Mouse (Mus musculus): ENCODE data around the gene Defb30. TPM values are rescaled to one million over a fixed set of nuclear protein-coding genes. Genes with fewer than 3 reads are reported as not detected.

Gene Defb30
- polyA plus RNA-seq, 1 experiment = not detected

GRCm38 (mm10) chr14:62984410-62984809 lies 65.3 kb downstream of the Defb30 start, which contains the start of gene Defb48:
Gene Defb48 (minus strand): TSS chr14:62984510.
- Histone ChIP-seq H3K4me3 (replicated peaks) (no peak within 1 kb of the TSS), H3K4me1 (ENCODE audit: control insufficient read depth) (no peaks in the 10 kb centered on the region), H3K27me3 (ENCODE audit: control insufficient read depth) (no peaks in the 10 kb centered on the region), H3K36me3 (ENCODE audit: control insufficient read depth) (no peaks in the 10 kb centered on the region), H3K9me3 (ENCODE audit: control insufficient read depth, low read length) (no peaks in the 10 kb centered on the region)
- no peak for TF ChIP-seq TAL1 (IDR thresholded peaks at IDR 0.05; ENCODE audit: low read length)
- no peak for TF ChIP-seq GATA1 (IDR thresholded peaks at IDR 0.05; ENCODE audit: low read length)

Other genes with a start within 250 kb of the Defb30 start
- under 0.01 and 0.01 TPM in 2 replicates for gene Wdfy2, start 212.3 kb downstream of the Defb30 start, polyA plus RNA-seq (2012)
- not detected in 2 replicates for gene Defb48, start 65.5 kb downstream of the Defb30 start, polyA plus RNA-seq (2012)
- not detected in 2 replicates for gene Defb47, start 51.9 kb downstream of the Defb30 start, polyA plus RNA-seq (2012)
- gene Defb43, start 38.2 kb downstream of the Defb30 start, polyA plus RNA-seq (2012) = not detected in 2 replicates
- not detected in 2 replicates for gene Defb42, start 3.0 kb downstream of the Defb30 start, polyA plus RNA-seq (2012)